Mouse (Mus musculus) testis, postnatal 10 days (tissue): ENCODE data around the gene Plscr5.
"Not testable (repeated sequence)": the region's sequence is repeated elsewhere in the genome, so short reads cannot be mapped to it uniquely, and the experiment has no call there.

ENCODE experiments used
- DNase-seq: peaks from one replicate; pipeline ENCODE4 v3.0.0; 2021; ENCODE audit warnings: low spot score

The Plscr5 gene

DNA sequence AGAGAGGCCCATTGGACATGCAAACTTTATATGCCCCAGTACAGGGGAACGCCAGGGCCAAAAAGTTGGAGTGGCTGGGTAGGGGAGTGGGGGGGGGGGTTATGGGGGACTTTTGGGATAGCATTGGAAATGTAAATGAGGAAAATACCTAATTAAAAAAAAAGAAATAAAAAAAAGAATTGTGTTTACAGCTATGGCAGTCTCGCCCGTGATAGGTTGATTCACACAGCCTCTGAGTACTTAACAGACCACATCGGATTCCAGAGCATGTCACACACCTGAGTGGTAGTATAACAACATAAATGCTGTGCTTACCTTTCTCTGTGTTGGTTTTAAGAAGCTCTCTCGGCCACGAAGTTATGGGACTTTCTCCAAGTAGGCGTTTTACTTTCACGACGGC is at the start of gene Plscr5:
TSS of gene Plscr5 (plus strand) at position 301 of the 400 bp plus-strand sequence.
- DNase-seq = not testable (repeated sequence)

DNA sequence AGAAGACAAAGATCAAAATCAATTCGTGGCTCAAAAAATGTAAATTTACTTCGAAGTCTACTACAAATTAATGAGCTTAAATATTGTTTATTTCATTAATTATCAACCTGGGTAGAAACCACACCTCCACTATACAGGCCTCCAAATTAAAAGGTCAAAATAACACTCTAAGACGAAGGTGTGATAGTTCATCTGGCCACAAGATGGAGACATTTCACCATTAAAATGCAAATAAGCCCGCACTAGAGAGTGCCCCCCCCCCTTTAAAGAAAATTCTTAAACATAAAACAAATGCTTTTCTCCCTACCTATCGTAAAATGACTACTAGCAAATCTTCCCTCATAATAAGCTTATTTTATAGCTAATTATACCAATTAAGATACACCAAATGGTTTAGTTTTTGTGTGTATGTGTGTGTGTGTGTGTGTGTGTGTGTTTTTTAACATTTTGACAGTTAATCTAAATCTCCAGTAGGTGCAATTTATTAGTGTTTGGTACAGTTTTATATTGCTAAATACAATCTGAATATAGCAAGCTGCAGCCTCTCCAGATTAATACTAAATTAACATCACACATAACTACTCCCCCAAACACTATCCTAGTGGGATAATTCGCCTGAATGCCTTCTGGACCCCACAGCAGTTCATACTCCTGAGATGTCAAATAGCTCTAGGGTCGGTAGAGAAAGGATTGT is 45.0 kb upstream of the Plscr5 start:
- DNase-seq = no peak

DNA sequence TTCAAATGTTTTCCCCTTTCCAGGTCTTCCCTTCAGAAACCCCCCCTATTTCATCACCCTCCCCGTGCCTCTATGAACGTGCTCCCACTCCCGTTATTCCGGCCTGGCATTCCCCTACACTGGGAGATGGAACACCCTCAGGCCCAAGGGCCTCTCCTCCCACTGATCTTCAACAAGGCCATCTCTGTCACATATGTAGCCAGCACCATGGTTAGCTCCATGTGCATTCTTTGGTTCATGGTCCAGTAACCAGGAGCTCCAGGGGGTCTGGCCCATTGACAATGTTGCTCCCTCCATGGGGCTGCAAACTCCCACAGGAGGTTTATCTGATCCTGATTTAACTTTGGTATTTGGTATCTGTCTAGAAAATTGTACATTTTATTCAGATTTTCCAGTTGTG is 30.5 kb upstream of the Plscr5 start:
- DNase-seq = no peak

DNA sequence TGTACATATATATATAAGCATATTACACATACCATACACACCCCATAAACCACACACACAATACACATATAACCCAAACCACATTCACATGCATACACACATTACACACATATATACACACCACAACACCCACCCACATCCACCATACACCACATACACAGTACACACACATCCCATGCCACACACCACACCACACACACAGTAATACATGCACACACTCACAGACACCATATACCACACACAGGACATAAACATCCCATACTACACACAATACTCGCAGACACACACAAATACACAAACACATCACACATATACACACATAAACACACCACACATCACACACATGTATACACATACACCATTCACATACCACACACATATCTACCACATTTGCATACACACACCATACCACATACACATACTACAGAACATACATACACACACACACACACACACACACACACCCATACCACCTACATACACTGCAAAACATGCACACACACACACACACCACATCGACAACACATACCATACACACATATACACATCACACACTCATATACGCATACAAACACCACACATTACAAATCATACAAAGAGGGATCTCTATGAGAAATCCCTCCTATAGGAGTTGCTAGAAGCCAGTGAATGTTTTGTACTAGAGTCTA is 19.3 kb upstream of the Plscr5 start:
- DNase-seq = no peak

DNA sequence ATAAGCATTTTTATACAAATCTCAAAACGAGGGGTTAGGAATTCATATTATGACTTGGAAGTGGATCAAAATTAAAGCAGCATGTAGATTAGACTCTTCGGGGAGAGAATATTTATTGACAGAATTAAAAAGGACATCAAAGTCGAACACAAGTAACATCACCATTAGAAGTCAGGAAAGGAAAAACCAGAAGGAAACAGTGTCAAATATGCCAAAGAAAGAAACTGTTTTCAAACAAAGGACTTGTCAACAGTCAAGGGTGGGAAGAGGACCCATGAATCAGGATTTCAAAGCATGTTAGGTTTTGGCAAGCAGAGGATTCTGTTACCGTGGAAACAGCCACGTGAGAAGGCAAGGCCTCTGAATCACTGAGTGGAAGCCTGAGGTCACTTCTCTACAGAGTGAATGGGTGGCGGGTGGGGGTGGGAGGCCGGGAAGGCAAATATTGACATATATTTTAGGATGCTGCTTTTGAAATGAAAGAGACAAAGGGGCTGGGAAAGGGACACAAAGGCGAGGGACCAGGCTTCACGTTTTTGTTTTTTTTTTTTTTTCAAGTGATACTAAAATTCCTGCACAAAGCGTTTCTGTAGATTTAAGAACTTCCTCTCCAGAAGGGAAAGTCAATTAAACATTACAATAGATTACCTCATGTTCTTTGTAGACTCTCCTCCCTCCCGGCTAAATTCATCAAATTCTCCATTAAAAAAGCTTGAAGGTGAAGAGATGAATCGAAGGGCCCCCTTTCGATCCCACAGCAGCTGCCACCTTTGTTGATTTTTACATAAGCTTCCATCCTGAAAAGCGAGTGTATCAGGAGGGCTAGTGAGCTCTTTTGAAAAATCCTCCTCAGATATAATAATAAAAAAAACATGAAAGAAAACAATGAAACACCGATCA is 18.3 kb upstream of the Plscr5 start:
- no peak for DNase-seq

DNA sequence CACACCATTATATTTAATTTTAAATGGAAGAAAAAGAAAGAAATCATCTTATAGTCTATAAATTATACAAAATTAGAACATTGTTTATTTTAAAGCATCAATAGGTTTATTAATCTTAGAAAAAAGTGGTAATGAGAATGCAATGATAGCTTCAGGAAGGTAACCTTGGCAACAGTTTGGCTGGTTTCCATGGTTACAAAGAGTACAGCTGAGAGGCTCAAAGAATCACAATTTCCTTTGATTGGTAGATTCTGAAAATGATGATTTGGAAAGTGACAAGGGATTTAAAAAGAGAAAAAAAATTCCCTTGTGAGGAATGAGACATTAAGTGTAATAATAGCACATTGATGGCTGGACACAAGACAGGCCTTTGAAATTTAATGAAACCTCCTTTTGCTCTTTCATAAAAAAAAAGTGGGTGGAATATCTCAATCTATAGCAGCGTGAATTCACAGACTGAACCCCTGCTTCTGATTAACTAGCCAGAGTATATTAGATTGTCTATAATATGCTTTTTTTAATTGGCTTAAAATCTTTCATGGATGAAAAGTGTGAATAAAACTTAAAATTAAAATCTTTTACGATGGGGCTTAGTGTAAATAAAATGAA is 13.8 kb upstream of the Plscr5 start:
- DNase-seq = no peak

DNA sequence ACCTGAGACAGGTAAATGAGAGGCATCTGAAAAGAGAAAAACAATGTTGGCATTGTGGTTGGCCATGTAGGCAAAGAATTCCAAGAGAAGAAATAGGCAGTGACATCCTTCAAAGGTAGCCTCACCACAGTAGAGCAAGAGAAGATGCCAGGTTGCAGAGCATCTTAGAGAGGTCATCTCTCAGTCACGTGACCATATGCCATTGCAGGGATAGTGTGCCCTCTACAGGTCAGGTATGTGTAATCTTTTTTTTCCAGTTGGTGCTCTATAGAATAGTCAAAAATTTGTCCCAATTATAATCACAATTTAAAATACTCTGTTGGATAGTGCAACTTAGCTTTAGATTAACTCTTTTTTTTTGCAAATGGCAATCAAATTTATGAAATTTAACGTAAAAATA is 1.4 kb upstream of the Plscr5 start:
- DNase-seq = no peak

DNA sequence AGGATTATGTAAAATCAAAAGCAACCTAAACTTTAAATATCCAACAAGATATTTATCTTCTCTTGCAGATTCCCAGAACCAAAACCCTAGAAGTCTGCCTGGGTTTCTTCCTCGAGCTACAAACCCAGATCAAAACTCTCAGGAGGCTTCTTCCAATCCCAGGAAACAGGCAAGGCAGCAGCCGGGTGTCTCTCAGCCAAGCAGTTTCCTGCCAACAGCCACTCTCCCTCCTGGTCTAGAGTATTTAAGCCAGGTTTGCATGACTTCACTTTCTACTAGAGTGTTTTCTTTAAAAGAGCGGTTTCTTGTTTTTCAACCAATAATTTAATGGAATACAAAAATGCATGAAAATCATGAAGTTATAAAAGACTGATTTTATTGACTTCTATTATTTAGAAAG is 5.7 kb downstream of the Plscr5 start:
- DNase-seq = no peak

DNA sequence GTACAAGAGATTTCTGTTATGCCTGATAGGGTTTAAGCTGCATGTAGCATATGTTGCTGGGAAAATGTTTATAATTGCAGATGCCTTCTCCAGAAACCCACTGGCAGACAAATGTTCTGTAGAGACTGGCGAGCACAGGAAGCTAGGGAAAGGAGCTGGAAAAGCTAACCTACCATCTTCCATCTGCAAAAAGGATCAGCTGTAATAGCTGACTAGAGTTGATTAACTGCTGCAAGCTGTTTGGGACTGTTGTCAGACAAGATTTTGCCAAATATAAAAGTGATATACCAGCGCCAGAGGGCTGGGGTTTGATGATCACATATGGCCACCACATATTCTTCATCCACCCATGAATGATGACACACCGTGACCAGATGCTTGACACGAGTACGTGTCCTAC is 6.8 kb downstream of the Plscr5 start:
- no peak for DNase-seq

DNA sequence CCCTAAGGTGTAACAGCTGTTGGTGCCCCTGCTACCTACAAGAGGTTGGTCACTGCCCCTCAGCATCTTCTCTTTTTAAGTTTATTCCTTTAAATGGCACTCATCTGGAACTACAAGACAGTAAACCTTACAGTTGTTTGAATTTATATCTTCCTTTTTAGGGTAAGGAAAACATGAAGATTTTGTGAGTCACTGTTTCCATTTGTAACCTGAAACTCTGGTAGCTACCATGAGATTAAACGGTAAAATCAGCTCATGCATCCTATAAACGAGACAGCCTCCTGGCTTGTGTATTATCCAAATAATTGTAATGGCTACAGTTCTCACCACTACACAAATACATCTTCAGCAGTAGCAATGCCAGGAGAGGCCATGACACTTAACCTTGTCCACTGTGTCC is 11.7 kb downstream of the Plscr5 start:
- DNase-seq = no peak

DNA sequence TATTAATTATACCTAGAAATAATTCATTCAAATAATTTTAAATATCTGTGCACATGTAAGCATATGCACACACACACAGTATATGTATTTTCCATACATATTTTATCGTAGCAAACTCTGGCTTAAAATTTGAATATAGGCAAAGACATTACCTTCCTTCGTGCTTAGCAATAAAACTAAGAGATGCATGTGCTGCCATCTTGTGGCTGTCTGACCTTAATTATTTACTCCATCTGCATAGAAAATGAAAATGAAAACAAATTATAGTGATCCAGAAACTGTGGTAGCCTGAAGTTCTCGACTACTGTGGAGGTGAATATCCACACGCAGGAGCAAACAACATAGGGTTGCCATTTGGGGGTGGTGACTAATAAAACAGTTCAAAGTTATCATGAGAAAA is 14.6 kb downstream of the Plscr5 start:
- peak; percentile 68 for DNase-seq

DNA sequence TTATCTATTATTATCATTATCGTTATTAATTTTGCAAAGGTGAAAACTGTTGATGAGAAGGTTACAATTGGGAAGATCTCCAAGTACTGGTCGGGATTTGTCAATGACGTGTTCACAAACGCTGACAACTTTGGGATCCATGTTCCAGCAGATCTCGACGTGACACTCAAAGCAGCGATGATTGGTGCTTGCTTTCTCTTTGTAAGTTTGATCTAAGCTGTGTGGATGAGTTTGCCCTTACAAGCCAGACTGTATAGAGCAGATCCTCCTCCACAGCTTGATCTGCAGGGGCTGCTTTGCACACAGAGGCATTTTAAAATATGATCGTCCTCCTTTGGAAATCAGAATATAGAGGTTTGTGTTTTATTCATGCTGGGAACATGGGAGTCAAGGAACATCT is 15.0 kb downstream of the Plscr5 start:
- no peak for DNase-seq

DNA sequence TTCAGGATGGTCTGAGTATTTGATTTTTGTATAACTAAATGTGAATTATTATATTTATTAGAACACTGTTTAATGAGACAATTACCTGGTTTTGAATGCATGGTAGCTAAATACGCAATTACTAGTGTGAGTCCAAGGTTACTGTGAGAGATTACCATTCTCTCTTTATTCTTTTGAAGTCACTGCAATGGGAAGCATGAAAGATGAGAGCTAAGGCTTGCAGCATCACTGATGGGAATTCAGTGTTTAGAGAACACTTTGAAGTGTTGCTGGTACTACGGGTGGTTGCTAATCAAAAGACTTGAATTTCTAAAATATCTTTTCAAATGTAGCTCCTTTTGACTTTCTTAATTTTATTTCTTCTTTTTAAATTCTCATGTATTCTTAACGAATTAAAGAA is 17.1 kb downstream of the Plscr5 start:
- DNase-seq = no peak

DNA sequence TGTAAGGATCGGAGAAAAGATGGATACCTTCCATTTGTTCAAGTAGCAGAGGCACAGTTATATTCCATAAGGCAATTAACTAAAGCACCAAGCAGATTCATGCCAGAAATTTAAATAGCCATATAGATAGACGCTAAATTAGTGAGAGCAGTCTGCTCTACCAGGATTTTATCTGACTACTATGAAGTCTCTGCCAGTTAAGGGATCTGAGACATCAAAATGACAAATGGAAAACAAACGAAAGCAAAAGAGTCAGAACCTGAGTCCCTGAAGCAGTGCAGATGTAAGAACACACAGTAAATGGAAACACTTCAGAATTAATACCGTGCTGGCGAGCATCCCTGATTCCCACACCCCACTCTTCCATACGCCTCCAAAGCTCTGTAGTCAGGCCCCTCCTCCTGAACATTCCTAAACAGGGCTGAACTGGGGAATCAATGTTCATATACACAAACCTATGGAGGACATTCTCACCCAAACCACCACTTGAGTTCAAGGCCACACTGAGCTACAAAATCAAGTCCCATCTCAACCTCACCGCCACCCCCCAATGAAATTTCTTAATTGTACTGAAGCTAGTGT is 17.7 kb downstream of the Plscr5 start:
- DNase-seq = no peak

DNA sequence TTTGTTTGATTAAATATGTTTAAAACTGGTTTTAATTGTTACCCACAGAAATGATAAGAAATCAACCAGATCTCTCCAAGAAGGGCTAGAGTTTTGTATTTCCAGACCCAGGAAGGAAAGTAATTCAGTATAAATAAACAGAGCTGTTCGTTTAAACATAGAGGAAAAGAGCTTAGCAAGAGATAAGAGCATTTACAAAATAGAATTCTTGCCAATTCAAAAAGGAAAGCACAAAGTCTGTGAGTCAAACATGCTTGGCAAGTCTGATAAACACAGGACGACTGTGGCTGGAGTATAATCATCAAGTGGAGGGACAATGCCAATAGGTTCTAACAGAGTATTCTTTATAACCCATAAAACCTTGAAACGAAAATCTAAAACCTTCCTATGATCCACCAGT is 18.3 kb downstream of the Plscr5 start:
- DNase-seq = no peak

DNA sequence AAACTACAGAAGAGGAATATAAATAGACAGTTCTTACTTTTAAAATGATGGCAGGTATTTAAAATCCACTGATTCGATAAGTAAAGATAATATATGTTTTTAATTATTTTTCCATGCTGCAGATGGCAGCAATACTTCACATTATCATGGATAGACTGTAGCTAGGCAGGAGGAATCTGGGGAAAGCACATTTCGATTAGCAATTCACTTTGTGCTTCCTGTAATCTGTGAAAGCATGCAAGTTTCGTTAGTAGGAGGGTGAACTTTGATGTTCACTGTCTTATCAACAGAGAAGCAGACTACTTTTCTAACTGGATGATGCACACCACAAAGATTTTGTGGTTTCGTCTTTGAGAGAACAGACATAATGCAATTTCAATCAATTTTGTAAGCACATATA is 24.7 kb downstream of the Plscr5 start:
- no peak for DNase-seq

DNA sequence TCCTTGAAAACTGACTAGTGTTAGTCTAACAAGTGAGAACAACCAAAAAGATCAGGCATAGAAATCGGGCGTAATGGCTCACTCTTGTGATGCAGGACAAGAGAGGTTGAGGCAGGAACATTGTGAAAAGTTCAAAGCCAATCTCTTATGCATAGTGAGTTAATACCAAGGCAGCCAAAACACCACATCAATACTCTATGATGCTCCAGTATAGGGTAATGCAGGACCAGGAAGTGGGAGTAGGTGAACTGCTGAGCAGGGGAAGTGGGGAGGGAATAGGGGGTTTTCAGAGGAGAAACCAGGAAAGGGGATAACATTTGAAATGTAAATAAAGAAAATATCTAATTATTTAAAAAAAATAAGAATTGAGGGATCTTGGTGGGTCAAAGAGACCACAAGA is 25.2 kb downstream of the Plscr5 start:
- DNase-seq = no peak

DNA sequence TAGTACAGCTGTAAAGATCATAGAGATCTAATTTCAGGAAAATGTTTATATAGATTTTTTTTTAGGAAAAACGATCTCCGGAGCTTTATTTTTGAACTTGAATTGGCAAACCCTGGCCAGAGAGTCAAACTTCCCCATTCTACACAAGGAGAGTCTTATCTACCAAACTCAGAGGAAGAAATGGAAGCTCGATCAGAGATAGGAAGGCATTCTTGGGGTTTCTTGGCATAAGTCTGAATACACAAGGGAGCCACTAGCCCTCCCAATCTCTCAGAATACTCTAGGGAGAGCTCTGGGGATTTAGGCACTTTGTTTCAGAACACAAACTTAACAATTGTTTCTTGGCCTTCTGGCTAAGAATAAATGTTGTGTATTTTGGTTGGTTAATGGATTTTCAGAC is 27.4 kb downstream of the Plscr5 start:
- DNase-seq = no peak

DNA sequence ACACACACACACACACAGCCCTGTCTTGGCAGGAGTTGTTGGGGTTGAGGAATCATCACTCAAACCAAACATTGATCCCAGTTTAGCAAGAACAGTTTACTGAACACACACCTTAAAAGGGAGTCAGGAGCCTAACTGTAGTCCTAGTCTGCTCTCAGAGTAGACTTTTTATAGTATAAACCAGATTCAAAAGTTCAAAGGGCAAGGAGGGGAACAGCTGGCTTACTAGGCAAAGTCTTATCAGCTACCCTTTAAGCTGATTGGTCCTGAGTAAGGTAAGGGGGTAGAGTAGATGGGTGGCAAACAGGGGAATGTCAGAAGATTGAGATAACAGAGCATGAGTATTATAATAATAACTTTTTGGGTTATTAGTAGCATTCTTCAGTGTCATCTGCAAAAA is 28.7 kb downstream of the Plscr5 start:
- no peak for DNase-seq

DNA sequence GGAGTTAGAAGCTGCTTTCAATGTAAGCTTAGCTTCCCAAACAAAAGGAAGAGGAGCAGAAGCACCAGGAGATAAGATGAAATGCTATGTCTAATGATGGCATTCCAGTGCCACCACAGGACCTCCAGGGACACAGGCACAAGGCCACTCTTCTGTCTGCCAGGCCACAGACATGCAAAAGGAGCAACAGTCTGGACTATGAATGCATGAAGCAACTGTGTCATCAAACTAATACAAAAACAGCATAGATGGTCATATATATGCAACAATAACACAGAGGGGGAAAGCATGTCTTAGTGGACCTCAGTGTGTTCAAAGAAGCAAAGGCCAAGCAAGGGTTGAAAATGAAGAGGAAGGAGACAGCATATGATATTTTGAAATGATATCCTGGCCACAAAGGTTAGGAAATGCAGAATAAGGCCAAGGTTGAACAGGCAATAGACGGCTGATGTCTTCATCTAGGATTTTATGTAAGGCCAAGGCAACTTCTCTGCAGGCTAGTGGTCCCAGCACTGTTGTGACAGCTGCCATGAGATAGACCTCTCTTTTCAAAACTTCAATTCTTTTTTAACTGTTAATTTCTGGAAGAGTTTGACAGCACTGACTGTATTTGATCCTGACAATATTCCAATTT is 32.0 kb downstream of the Plscr5 start:
- DNase-seq = no peak

DNA sequence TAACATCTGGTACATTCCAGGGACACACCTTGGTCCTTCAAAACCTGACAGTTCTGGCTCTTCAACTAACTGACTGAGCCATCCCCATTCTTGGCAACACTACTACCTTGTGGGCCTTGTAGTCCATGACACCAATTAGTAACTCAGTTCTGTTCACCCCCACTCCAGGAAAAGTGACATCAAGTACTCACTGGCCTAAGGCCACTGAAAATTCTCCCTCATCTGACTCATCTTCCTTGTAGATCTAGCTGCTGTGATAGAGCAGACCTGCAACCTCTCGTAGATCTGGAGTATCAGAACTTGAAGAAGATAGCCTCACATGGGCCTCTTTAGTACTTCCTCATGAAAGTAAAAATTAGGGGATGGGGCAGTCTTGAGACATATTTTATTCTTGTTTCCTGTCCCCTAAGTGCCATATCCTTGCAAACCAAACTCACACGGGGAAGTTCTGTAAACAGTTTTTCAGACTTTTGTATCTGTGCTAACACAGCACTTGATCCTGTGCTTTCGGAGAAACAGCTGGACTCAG is 33.5 kb downstream of the Plscr5 start:
- no peak for DNase-seq

DNA sequence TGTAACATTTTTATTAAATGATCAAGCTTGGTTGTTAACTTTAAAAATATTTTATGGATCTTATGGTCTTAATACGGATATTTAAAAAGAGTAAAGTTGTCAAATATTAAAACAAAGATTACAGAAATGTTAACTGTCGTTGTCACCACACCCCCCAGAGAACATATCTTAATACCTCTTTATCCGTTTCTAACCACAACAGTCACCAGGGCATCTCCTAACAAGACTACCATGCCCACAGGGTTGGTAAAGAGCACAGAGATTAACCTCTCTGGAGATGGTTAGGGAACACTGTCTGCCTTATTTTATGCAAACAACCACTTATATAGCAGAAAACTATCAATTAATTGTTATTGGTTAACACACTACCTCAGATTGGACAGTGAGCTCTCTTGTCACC is 34.1 kb downstream of the Plscr5 start:
- no peak for DNase-seq
